Mouse (Mus musculus) cerebellum, adult 2 months (tissue): Measurements from ENCODE around the gene Scel. TPM values are rescaled to one million over a fixed set of nuclear protein-coding genes. Genes with fewer than 3 reads are reported as not detected.

Experiments used
- DNase-seq, 2 experiments: peaks; one replicate each; pipeline ENCODE4 v3.0.0; 2021
- H3K27ac ChIP-seq: fragments of 200-500 bp; 2 replicates; pipeline ENCODE4 v1.5.1; 2012; ENCODE audit warnings: low read length, control low read depth, inconsistent platforms; ENCODE audit not compliant: insufficient read depth
- H3K27me3 ChIP-seq: fragments of 200-500 bp; 2 replicates; pipeline ENCODE4 v1.6.1; 2012; ENCODE audit warnings: inconsistent platforms, mild to moderate bottlenecking, low read length, moderate library complexity; ENCODE audit not compliant: control insufficient read depth, insufficient read depth
- H3K4me1 ChIP-seq: fragments of 200-500 bp; 2 replicates; pipeline ENCODE4 v1.6.1; 2011; ENCODE audit warnings: low read length; ENCODE audit not compliant: control insufficient read depth, insufficient read depth
- H3K4me3 ChIP-seq: fragments of 200-500 bp; replicated peaks from 2 replicates; pipeline ENCODE3; 2011; ENCODE audit warnings: mild to moderate bottlenecking, low read depth, low read length, control low read depth; ENCODE audit not compliant: insufficient read depth
- CTCF ChIP-seq: fragments of 200-500 bp; IDR thresholded peaks from 2 replicates; pipeline ENCODE4 v1.5.1; 2011; ENCODE audit warnings: low read depth, mild to moderate bottlenecking, control low read depth, low read length, moderate library complexity, borderline replicate concordance; ENCODE audit not compliant: insufficient read depth
- POLR2A ChIP-seq: fragments of 200-500 bp; IDR thresholded peaks from 2 replicates; pipeline ENCODE4 v1.6.1; 2011; ENCODE audit warnings: low read length, control low read depth, borderline replicate concordance; ENCODE audit not compliant: insufficient read depth
- WGBS: fragments of 180-500 bp; shearing (Covaris S2); methylation state at CpG from one replicate; pipeline ENCODE4 v1.1.7; 2018; 5-methylcytosine and 5-hydroxymethylcytosine counted together
- polyA plus RNA-seq: library from polyadenylated mRNA; depleted of rRNA; stranded (reverse); fragments of >200 nt; gene quantifications from 2 replicates; pipeline ENCODE4 v1.2.3, GENCODE M21; 2012

Scel gene
- polyA plus RNA-seq, 1 experiment: 0.98 TPM

GRCm38 (mm10) chr14:103499060-103499459 lies 14.1 kb upstream of the Scel start:
- no peak for DNase-seq
- Histone ChIP-seq H3K27ac (no peak overlapping the region), H3K4me1 (no peaks in the 10 kb centered on the region; the same call in 1 of the 2 replicates), H3K27me3 (no peaks in the 10 kb centered on the region), H3K4me3 (no peak overlapping the region)
- TF ChIP-seq POLR2A: no peak
- 38% methylated on average over 1 of the region's 1 CpGs for WGBS

- DNase-seq: peak; percentile 16 to 35
- WGBS: 16% methylated on average over 7 of the region's 7 CpGs
- peak overlapping the region; percentile 37 for H3K4me3 ChIP-seq
These were observed 12.8 kb upstream of the Scel start for GRCm38 (mm10) chr14:103500309-103500708.

GRCm38 (mm10) chr14:103500941-103501340 lies 12.2 kb upstream of the Scel start:
- no peak overlapping the region for H3K27ac ChIP-seq
- H3K4me1 ChIP-seq: no peaks in the 10 kb centered on the region; the same call in 1 of the 2 replicates
- 52% methylated on average over 4 of the region's 4 CpGs for WGBS
- TF ChIP-seq CTCF (no peak), POLR2A (no peak)
- H3K4me3 ChIP-seq: no peak overlapping the region
- H3K27me3 ChIP-seq: no peaks in the 10 kb centered on the region
- DNase-seq: no peak

More at GRCm38 (mm10) chr14:103500309-103500708, 12.8 kb upstream of the Scel start:
- H3K27me3 ChIP-seq: no peaks in the 10 kb centered on the region
- no peaks in the 10 kb centered on the region; the same call in 1 of the 2 replicates for H3K4me1 ChIP-seq
- TF ChIP-seq POLR2A (no peak), CTCF (no peak)
- no peak overlapping the region for H3K27ac ChIP-seq

- Histone ChIP-seq H3K4me3 (no peak overlapping the region), H3K27me3 (no peaks in the 10 kb centered on the region), H3K4me1 (no peaks in the 10 kb centered on the region; the same call in 1 of the 2 replicates), H3K27ac (no peak overlapping the region)
- TF ChIP-seq CTCF: no peak
- TF ChIP-seq POLR2A: no peak
- WGBS: 71% methylated on average over 7 of the region's 7 CpGs
- DNase-seq: no peak
These were observed 8.6 kb upstream of the Scel start for GRCm38 (mm10) chr14:103504514-103504913.

- H3K4me3 ChIP-seq: no peak overlapping the region
- TF ChIP-seq POLR2A: no peak
- TF ChIP-seq CTCF: no peak
- 97% methylated on average over 8 of the region's 8 CpGs for WGBS
- no peaks in the 10 kb centered on the region for H3K27me3 ChIP-seq
- no peaks in the 10 kb centered on the region for H3K4me1 ChIP-seq
- H3K27ac ChIP-seq: no peak overlapping the region
- DNase-seq: no peak
These were observed 3.6 kb upstream of the Scel start for GRCm38 (mm10) chr14:103509544-103509943.

- H3K4me3 ChIP-seq: no peak overlapping the region
- no peak for DNase-seq
- H3K4me1 ChIP-seq: no peaks in the 10 kb centered on the region
- WGBS: 54% methylated on average over 7 of the region's 7 CpGs
- TF ChIP-seq CTCF (no peak), POLR2A (no peak)
- H3K27ac ChIP-seq: no peak overlapping the region
- no peaks in the 10 kb centered on the region for H3K27me3 ChIP-seq
These were observed 300 bp downstream of the Scel start for GRCm38 (mm10) chr14:103513473-103513811.

GRCm38 (mm10) chr14:103515419-103515818 lies 2.3 kb downstream of the Scel start:
- no peak overlapping the region for H3K27ac ChIP-seq
- no peak for DNase-seq
- TF ChIP-seq POLR2A (no peak), CTCF (no peak)
- H3K4me3 ChIP-seq: no peak overlapping the region
- no peaks in the 10 kb centered on the region for H3K27me3 ChIP-seq
- no peaks in the 10 kb centered on the region for H3K4me1 ChIP-seq
- WGBS: 82% methylated on average over 8 of the region's 8 CpGs

- Histone ChIP-seq H3K27ac (no peak overlapping the region), H3K4me1 (no peaks in the 10 kb centered on the region), H3K4me3 (no peak overlapping the region), H3K27me3 (no peaks in the 10 kb centered on the region)
- DNase-seq: no peak
- WGBS: 89% methylated on average over 1 of the region's 1 CpGs
- TF ChIP-seq POLR2A: no peak
- no peak for TF ChIP-seq CTCF
These were observed 13.1 kb downstream of the Scel start for GRCm38 (mm10) chr14:103526286-103526685.

GRCm38 (mm10) chr14:103529733-103530367 lies 16.7 kb downstream of the Scel start:
- WGBS: 45% methylated on average over 13 of the region's 13 CpGs
- H3K27me3 ChIP-seq: no peaks in the 10 kb centered on the region
- DNase-seq: no peak
- H3K4me3 ChIP-seq: no peak overlapping the region
- no peak overlapping the region for H3K27ac ChIP-seq
- no peaks in the 10 kb centered on the region for H3K4me1 ChIP-seq
- TF ChIP-seq CTCF: no peak
- no peak for TF ChIP-seq POLR2A
